Mouse (Mus musculus): ENCODE data around the gene Ccr9. TPM values are rescaled to one million over a fixed set of nuclear protein-coding genes. Genes with fewer than 3 reads are reported as not detected.
A peak's percentile ranks its signal among the peaks of the same experiment; 100 is the strongest.
"Not testable (repeated sequence)": the region's sequence is repeated elsewhere in the genome, so short reads cannot be mapped to it uniquely, and the experiment has no call there.

Ccr9 gene
- polyA plus RNA-seq, 1 experiment from 2014 or later: 0.08 TPM

DNA sequence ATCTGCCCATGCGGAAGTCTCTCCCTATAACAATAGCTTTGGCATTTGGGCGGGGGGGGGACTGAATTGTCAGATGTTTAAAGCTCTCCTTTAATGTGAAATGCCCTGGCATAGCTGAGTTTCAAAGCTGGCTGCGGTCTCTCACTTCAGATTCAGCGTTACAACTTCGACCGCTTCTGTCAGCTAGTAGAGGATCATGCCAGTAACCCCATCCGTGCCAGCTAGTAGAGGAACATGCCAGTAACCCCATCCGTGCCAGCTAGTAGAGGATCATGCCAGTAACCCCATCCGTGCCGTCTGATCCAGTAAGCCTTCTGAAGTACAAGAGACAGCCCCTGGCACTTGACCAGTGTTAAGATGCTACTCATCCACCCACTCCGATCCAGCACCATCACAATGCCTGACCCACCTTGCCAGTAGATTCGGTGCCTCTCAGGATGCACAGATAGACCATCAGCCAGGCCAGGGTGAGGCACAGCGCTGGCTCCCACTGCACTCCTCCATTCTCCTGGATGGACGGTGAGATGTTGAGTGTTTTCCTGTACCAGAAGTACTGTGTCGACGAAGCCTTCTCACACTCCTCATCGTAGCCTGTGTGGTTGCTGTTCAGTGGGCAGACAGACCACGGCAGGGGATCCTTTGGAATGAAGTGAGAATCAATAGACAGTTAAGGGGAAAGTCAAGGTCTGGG, 18.1 kb upstream of the Ccr9 start:
- WGBS: 92% methylated on average over 18 of the region's 18 CpGs
- H3K4me3 ChIP-seq (replicated peaks); H3K27me3 ChIP-seq; H3K4me1 ChIP-seq; H3K9me3 ChIP-seq (replicated peaks); H3K4me2 ChIP-seq; ATAC-seq (replicated peaks; ENCODE audit: low FRiP score); H3K9ac ChIP-seq; H3K36me3 ChIP-seq; H3K27ac ChIP-seq: not testable (repeated sequence)

DNA sequence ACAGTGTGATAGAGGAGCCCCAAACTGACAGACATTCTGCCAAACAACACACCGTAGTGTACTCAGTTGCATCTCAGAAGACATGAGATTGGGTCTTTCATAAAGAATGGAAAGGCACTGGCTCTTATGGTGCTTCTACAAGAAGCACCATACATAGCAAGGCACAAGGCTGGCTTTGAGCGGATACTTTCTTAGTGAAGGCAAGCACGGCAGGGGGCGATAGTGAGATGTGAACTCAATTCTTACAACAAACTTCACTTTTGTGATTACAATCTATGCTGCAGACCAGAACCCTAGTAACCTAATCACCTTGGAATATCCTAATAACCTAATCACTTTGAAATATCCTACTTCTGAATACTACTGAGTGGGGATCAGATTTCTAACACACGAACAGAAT, 12.6 kb upstream of the Ccr9 start:
- H3K27me3 ChIP-seq: no peaks in the 10 kb centered on the region
- no peak overlapping the region for H3K27ac ChIP-seq
- H3K9me3 ChIP-seq (replicated peaks): no peaks in the 10 kb centered on the region
- no peak overlapping the region for H3K4me2 ChIP-seq
- no peak overlapping the region for H3K4me3 ChIP-seq (replicated peaks)
- H3K9ac ChIP-seq: no peak overlapping the region
- H3K36me3 ChIP-seq: no peaks in the 10 kb centered on the region
- no peaks in the 10 kb centered on the region for H3K4me1 ChIP-seq
- ATAC-seq (replicated peaks; ENCODE audit: low FRiP score): no peak
- 54% methylated on average over 5 of the region's 5 CpGs for WGBS

DNA sequence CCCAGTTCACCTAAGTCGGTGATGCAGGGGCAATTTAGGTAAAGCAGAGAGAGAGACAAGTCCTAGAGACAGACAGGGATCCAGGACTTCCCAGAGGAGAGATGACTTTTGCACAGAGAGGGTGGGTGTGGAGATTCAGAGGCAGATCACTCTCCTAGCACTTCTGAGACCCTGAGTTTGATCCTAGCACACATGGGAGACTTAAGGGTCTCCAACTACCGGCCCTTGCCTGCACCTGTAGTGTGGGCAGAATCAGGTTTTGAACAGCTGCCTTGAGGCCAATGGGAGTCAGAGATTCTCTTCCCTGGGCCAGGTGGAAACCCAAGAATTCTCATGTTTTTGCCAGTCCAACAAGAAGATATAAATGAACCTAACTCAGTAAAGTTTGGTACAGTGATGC, 959 bp downstream of the Ccr9 start:
- H3K27ac ChIP-seq: no peak overlapping the region
- H3K9ac ChIP-seq: no peak overlapping the region
- H3K4me2 ChIP-seq: peak overlapping the region; percentile 87
- H3K4me3 ChIP-seq (replicated peaks): peak overlapping the region; percentile 49
- no peaks in the 10 kb centered on the region for H3K36me3 ChIP-seq
- WGBS: 18% methylated on average over 2 of the region's 2 CpGs
- H3K9me3 ChIP-seq (replicated peaks): no peaks in the 10 kb centered on the region
- H3K4me1 ChIP-seq: peaks cover 12% of the 10 kb centered on the region
- ATAC-seq (replicated peaks; ENCODE audit: low FRiP score): no peak
- H3K27me3 ChIP-seq: peaks cover 74% of the 10 kb centered on the region

DNA sequence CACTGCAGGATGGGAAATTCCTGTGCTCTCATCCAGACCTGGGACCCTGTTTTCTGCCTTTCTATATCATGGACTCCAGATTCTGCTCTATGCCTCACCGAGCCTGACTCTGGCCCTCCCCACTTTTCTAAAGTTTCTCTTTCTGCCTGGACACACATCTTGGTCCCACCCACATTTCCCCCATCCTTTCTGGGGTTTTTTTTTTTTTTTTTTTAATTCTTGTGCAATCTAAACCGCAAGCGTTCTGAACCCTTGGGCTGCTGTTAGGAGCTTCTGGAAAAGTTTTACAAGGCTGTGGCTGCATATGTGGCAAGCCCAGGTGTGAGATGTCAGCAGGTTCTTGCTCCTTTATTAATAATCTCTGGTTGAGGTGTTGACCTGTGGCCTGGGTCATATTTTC, 5.5 kb downstream of the Ccr9 start:
- H3K9ac ChIP-seq: no peak overlapping the region
- H3K4me3 ChIP-seq (replicated peaks): no peak overlapping the region
- H3K9me3 ChIP-seq (replicated peaks): no peaks in the 10 kb centered on the region
- 47% methylated on average over 3 of the region's 3 CpGs for WGBS
- H3K4me2 ChIP-seq: no peak overlapping the region
- peaks cover 3% of the 10 kb centered on the region for H3K4me1 ChIP-seq
- ATAC-seq (replicated peaks; ENCODE audit: low FRiP score): no peak
- no peak overlapping the region for H3K27ac ChIP-seq
- H3K36me3 ChIP-seq: no peaks in the 10 kb centered on the region
- H3K27me3 ChIP-seq: peaks cover 33% of the 10 kb centered on the region

DNA sequence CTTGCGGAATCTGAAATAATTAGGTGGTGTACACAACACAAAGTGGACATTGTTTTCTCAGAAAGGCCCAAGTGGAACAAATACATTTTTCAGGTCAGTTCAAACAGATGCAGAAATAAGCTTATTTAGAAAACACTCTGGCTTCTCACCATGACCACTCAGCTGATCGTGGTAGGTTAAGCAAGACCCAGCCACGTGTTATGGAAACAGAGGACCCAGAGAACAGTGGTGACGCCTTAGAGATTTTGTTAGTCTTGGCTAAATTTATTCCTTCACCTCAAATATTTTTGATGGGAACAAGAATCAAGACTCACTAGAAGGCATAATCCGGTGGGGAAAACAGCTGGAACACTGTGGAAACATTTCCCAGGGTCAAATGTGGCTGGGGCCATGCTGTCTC, 8.0 kb downstream of the Ccr9 start:
- Histone ChIP-seq H3K4me3 (replicated peaks) (no peak overlapping the region), H3K4me1 (no peaks in the 10 kb centered on the region), H3K27ac (no peak overlapping the region), H3K9me3 (replicated peaks) (no peaks in the 10 kb centered on the region), H3K9ac (no peak overlapping the region), H3K27me3 (peaks cover 9% of the 10 kb centered on the region), H3K36me3 (no peaks in the 10 kb centered on the region), H3K4me2 (no peak overlapping the region)
- no peak for ATAC-seq (replicated peaks; ENCODE audit: low FRiP score)
- 82% methylated on average over 5 of the region's 5 CpGs for WGBS

DNA sequence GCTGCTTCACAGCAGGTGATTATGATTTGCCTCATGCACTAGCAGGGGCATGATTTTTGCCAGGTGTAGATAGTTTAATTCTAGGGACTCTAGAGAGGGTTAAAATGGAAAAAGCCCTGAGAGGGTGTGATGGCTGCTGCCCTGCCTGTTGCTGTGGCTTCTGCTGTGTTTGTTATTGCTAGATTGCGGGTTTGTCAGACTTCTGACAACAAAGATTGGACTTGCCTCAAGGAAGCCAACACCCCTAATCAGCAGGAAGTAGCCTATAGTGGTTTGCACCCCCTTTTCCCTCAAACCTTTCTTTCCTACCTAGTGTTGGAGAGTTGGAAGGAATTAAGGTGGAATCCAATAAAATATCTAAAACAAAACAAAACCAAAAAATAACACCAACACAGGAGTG, 10.0 kb downstream of the Ccr9 start:
- Histone ChIP-seq H3K27ac (no peak overlapping the region), H3K9me3 (replicated peaks) (no peaks in the 10 kb centered on the region), H3K27me3 (no peaks in the 10 kb centered on the region), H3K9ac (no peak overlapping the region), H3K4me3 (replicated peaks) (no peak overlapping the region), H3K36me3 (no peaks in the 10 kb centered on the region; the same call in 1 of the 2 replicates), H3K4me2 (no peak overlapping the region), H3K4me1 (no peaks in the 10 kb centered on the region)
- no peak for ATAC-seq (replicated peaks; ENCODE audit: low FRiP score)
- WGBS: 78% methylated on average over 1 of the region's 1 CpGs

DNA sequence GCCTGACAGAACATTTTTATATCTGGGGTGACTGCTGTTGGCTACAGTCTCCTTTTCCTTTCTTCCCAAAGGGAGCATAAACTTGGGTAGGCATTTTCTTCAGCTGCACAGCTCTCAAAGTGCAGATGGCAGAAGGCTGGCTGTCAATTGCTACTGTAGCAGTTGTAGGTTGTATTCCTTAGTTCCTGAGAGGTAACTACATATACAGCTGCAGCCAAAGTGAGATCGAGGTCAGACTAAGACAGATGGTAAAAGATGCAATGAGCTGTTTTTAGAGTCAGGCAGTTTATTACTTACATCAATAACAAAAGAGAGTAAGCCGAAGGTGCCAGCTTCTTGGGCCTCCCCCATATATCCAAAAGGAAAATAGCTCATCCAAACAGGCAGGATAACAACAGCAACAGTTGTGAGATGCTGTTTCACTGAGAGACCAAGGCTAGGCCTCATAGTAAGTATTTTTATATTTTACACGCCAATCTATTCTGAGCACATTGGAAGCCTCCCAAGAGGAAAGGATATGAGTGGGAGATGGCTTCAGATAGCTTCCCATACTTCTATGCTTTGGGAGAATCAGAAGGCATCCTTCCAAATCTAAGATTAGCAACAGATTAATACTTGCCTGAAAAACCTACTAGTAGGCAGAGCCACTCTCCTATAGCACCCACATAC, 17.5 kb downstream of the Ccr9 start:
- H3K4me1 ChIP-seq: no peaks in the 10 kb centered on the region
- 80% methylated on average over 3 of the region's 3 CpGs for WGBS
- no peak for ATAC-seq (replicated peaks; ENCODE audit: low FRiP score)

DNA sequence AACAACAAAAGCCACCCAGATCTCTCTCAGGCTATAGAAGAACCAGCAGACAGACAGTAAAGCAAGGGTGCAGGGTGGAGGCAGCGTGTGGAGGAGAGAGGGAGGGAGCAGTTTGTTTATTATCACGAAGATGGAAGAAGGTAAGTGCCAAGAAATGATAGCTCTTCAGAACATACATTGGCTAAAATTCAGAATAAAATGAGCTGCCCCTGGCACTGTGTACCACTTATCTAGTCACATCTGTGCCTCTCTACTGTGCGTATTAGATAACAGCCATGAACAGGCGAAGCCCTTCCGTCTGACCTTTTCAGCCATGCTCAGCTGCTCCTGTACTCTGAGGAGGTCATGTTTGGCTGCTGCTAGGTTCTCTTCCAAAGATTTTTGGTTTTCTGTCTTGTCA, 23.6 kb downstream of the Ccr9 start:
- Histone ChIP-seq H3K4me3 (replicated peaks) (no peak overlapping the region), H3K4me1 (no peaks in the 10 kb centered on the region), H3K9ac (no peak overlapping the region), H3K27me3 (no peaks in the 10 kb centered on the region), H3K36me3 (peaks cover 48% of the 10 kb centered on the region), H3K9me3 (replicated peaks) (no peaks in the 10 kb centered on the region), H3K4me2 (no peak overlapping the region), H3K27ac (no peak overlapping the region)
- WGBS: 92% methylated on average over 5 of the region's 5 CpGs
- ATAC-seq (replicated peaks; ENCODE audit: low FRiP score): no peak

More for the DNA sequence above, 17.5 kb downstream of the Ccr9 start:
- Histone ChIP-seq H3K27ac (no peak overlapping the region), H3K4me3 (replicated peaks) (no peak overlapping the region), H3K9me3 (replicated peaks) (no peaks in the 10 kb centered on the region), H3K4me2 (no peak overlapping the region), H3K36me3 (peaks cover 26% of the 10 kb centered on the region), H3K9ac (no peak overlapping the region), H3K27me3 (no peaks in the 10 kb centered on the region)

DNA sequence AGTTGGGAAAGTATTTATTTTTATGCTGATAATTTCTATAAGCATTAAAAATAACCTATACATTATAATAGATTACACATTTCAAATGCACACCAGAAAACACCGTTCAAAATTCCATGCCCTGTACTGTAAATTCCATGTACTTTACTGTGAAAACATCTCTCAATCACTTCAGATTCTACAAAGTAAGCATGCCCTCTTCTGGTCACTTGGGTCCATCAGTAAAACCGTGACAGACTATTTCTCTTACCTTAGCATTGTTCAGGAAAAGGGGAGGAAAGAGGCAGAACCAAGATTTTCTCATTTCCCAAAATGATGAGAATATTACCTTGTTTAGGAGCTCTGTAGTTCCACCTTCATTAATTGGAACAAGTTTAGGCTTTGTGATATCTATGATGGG, 31.0 kb downstream of the Ccr9 start:
- Histone ChIP-seq H3K4me1 (no peaks in the 10 kb centered on the region), H3K4me3 (replicated peaks) (no peak overlapping the region), H3K27me3 (no peaks in the 10 kb centered on the region), H3K4me2 (no peak overlapping the region), H3K36me3 (peaks cover 46% of the 10 kb centered on the region), H3K9me3 (replicated peaks) (no peaks in the 10 kb centered on the region), H3K9ac (no peak overlapping the region), H3K27ac (no peak overlapping the region)
- WGBS: 43% methylated on average over 2 of the region's 2 CpGs
- no peak for ATAC-seq (replicated peaks; ENCODE audit: low FRiP score)

DNA sequence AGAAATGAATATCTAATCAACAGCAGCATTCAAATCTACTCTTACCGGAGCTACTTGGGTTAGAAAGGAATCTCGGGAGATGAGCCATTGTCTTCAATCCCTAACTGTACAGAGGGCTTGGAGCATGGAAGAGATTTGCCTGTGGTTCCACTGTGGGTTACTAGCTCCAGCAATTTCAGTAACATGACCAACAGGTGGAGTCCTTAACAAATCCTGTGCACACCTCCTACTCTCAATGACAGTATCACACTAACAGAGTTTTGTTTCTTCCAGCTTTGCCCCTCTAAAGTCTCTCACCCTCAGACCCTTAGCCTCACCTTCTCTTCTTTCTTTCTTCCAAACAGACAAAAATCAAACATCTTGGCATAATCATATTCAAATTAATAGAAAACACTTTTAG, 34.9 kb downstream of the Ccr9 start:
- H3K27ac ChIP-seq: no peak overlapping the region
- no peaks in the 10 kb centered on the region for H3K27me3 ChIP-seq
- H3K36me3 ChIP-seq: peaks cover 30% of the 10 kb centered on the region
- H3K4me3 ChIP-seq (replicated peaks): no peak overlapping the region
- H3K4me2 ChIP-seq: no peak overlapping the region
- 89% methylated on average over 2 of the region's 2 CpGs for WGBS
- no peak for ATAC-seq (replicated peaks; ENCODE audit: low FRiP score)
- H3K9me3 ChIP-seq (replicated peaks): no peaks in the 10 kb centered on the region
- H3K9ac ChIP-seq: no peak overlapping the region
- H3K4me1 ChIP-seq: peaks cover 8% of the 10 kb centered on the region

DNA sequence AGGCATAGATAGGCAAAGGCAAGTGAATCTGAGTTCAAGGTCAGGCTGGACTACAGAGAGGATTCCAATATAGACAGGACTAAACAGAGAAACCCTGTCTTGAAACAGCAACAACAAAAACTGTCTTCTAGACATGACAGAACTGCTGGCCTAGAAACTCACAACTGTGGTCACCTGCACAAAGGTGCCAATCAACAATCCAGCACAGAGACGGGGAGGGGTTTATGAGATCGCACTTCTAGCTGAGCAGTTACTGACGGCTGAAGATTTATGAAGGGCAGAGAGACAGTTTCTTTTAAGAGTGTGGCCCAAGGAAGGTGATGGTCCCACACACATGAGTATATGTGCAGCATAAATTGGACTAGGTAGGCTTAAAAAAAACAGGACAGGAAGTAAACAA, 38.1 kb downstream of the Ccr9 start:
- Histone ChIP-seq H3K9me3 (replicated peaks) (no peaks in the 10 kb centered on the region), H3K36me3 (peaks cover 7% of the 10 kb centered on the region), H3K27me3 (no peaks in the 10 kb centered on the region; the same call in 1 of the 2 replicates), H3K4me1 (peaks cover 8% of the 10 kb centered on the region), H3K9ac (0 out of 2 replicates have a peak overlapping the region, but pooled peaks have one; percentile 10), H3K4me2 (peak overlapping the region; percentile 40), H3K27ac (no peak overlapping the region), H3K4me3 (replicated peaks) (0 out of 2 replicates have a peak overlapping the region, but pooled peaks have one; percentile 95)
- WGBS: 34% methylated on average over 3 of the region's 3 CpGs
- no peak for ATAC-seq (replicated peaks; ENCODE audit: low FRiP score)

DNA sequence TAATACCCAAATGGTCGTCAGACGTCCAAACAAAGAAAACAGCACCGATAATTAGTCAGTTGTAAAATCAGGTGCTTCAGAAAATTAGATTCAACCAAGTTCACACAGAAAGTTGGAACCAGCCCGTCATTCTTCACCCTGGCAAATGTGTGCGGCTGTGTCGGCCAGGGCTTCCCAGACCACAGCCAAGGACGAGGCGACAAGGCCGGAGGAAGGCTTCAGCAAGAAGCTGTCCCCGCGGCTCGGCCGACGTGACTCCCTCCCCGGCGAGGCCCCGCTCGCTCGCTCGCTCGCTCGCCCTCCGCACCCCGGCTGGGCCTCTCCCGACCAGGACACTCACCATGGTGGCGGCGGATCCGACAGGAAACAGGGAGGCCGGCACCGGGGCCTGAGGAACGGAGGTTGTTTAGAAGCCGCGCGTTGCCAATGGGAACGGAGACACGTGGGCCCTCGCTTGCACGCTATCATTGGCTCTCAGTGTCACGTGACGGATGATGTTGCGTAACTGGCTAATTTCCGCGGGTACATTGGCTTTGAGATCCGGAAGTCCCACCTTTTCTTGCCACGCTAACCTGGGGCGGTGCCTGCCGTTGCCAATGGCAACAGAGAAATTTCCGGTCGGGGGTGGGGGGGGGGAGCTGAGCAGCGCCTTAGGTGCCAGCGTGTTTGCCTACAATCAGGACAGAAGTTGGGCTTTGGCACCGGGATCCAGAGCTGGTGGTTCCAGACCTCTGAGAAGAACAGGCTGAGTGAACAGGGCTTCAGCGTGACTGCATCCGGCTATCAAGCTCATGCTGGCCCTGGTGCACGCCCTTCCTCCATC, 39.2 kb downstream of the Ccr9 start, which contains the start of gene Lztfl1:
Lztfl1 (minus strand) TSS at position 512 of the 823 bp plus-strand sequence.
- peak; percentile 100 for ATAC-seq (replicated peaks; ENCODE audit: low FRiP score)
- WGBS: under 1% methylated on average over 55 of the region's 55 CpGs
- Histone ChIP-seq H3K27ac (peak within 1 kb of the TSS; percentile 83), H3K4me3 (replicated peaks) (peak within 1 kb of the TSS; percentile 95), H3K9me3 (replicated peaks) (no peaks in the 10 kb centered on the region), H3K4me1 (peaks cover 8% of the 10 kb centered on the region), H3K36me3 (no peaks in the 10 kb centered on the region), H3K4me2 (peak within 1 kb of the TSS; percentile 77), H3K9ac (peak within 1 kb of the TSS; percentile 78), H3K27me3 (peaks cover 2% of the 10 kb centered on the region; the same call in 1 of the 2 replicates)

All from kidney, embryonic 15.5 days (tissue).